Mouse (Mus musculus) v-Abl transformed pro-B cells (cell line): ENCODE data around the gene Entpd8.

Experiments used
- in situ Hi-C, 2 experiments: fragments of 400-800 bp; cut with MboI; formaldehyde crosslinking; loops; one replicate each; pipeline ENCODE4 v1.15.1; 2025; ENCODE audit not compliant: unreplicated experiment in 2 of 2

Entpd8 gene

GRCm38 (mm10) chr2:25080076-25080475 lies at the start of gene Entpd8:
Gene Entpd8, plus strand, starts transcription at chr2:25080304.
- in situ Hi-C loops: no loop called here

GRCm38 (mm10) chr2:25034994-25035393 lies 45.1 kb upstream of the Entpd8 start:
- in situ Hi-C loops: no loop called here

GRCm38 (mm10) chr2:25040089-25040488 lies 40.0 kb upstream of the Entpd8 start:
- in situ Hi-C loops: no loop called here

GRCm38 (mm10) chr2:25050921-25051320 lies 29.2 kb upstream of the Entpd8 start:
- in situ Hi-C loops: no loop called here

GRCm38 (mm10) chr2:25051450-25051849 lies 28.7 kb upstream of the Entpd8 start:
- in situ Hi-C loops: no loop called here

DNA sequence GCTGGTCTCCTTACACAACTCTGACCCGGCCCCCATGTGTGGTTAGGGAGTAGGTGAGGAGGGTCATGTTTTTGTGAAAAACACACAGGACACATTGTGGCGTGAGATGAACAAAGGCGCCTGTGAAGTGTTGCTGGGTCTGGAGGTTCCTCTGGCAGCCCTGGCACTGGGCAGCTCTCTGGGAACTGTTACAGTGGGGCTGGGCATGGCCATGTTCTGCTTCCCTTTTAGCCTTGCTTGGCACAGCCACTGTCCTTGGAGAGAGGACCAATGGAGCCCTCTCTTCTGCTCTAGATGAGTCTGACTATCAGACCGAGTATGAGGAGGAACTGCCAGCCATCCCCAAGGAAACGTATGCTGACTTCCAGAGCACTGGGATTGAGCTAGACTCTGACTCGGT lies 27.0 kb upstream of the Entpd8 start:
- in situ Hi-C loops: no loop called here

GRCm38 (mm10) chr2:25054221-25055067 lies 25.7 kb upstream of the Entpd8 start, which contains the start of gene Nsmf:
Gene Nsmf, plus strand, starts transcription at chr2:25054355.
- in situ Hi-C loops: no loop called here

- in situ Hi-C loops: no loop called here
These were observed 25.1 kb upstream of the Entpd8 start for GRCm38 (mm10) chr2:25055068-25055405.

DNA sequence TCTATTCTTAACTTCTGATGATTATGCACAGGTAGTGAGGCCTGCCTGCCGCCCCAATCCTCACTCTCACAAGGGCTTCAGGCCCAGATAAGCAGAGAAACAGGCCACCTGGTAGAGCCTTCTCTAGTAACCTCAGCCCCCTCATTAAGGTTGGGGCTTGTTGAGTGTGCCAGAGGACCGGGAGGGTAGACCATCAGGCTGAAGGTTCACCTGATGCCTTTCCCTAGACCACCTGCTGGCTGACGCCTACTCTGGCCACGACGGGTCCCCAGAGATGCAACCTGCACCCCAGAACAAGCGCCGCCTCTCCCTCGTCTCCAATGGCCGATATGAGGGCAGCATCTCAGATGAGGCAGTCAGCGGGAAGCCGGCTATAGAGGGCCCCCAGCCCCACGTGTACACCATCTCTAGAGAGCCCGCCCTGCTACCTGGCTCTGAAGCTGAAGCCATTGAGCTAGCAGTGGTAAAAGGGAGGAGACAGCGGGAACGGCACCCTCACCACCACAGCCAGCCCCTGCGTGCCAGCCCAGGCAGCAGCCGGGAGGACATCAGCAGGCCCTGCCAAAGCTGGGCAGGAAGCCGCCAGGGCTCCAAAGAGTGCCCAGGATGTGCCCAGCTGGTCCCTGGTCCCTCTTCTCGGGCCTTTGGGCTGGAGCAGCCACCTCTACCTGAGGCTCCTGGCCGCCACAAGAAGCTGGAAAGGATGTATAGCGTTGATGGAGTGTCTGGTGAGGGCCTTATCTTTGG lies 24.5 kb upstream of the Entpd8 start:
- in situ Hi-C loops: no loop called here

GRCm38 (mm10) chr2:25058926-25059325 lies 21.2 kb upstream of the Entpd8 start:
- in situ Hi-C loops: no loop called here

GRCm38 (mm10) chr2:25063523-25063922 lies 16.6 kb upstream of the Entpd8 start:
- in situ Hi-C loops: no loop called here

DNA sequence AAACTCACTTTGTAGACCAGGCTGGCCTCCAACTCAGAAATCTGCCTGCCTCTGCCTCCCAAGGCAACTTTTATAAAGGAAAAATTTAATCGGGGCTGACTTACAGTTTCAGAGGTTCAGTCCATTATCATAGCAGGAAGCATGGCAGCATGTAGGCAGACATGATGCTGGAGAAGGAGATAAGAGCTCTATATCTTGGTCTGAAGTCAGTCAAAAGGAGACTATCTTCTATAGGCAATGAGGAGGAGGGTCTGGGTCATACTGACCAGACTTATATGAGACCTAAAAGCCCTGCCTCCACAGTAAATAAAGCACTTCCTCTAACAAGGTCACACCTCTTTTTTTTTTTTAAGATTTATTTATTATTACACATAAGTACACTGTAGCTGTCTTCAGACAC lies 15.8 kb upstream of the Entpd8 start:
- in situ Hi-C loops: no loop called here

DNA sequence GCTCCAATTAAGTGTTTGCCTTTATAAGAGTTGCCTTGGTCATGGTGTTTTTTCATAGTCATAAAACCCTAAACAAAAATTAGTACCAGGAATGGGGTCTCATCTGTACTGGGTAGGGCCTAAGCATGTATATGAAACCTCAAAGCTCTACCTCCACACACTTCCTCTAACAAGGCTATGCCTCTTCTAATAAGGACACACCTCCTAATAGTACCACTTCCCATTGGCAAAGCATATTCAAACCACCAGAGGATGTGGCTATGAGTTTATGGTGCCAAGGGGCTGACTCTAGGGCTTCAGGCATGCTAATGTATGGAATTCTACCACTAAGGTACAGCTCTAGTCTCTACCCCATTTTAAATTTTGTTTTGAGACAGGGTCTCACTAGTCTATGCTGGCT lies 14.6 kb upstream of the Entpd8 start:
- in situ Hi-C loops: no loop called here

DNA sequence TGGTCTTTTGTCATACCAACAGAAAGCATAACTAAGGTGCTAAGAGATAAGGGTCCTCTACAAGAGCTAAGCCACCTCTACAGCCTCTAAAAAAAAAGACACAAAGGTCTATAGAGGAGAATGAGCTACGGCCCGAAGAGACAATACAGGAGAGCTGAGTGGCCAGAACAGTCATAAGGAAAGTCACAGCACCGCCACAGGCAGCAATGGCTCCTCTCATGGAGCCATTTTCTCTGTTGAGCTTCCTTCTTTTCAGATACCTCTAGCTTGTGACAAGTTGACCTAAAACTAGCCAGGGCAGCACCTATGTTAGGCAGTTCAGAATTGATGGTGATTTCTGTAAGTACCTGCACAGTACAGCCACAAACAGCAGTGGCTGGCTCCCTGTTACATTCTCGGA lies 13.6 kb upstream of the Entpd8 start:
- in situ Hi-C loops: no loop called here

- in situ Hi-C loops: no loop called here
These were observed 10.6 kb upstream of the Entpd8 start for GRCm38 (mm10) chr2:25069537-25069936.

DNA sequence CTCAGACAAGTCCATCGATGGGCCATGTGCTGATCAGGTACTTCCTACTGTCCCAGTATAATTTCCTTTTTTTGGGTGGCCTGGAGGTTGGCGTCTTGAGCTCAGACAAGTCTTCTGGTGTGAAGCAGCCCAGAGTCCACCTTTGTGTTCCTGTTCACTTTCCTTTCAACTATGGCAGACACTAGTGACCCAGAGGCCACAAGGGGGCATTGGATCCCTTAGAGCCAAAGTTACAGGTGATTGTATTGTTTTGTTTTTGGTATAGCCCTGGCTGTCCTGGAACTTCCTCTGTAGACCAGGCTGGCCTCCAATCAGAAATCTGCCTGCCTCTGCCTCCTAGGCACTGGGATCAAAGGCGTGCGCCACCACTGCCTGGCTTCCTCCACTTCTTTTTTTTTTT lies 7.7 kb upstream of the Entpd8 start:
- in situ Hi-C loops: no loop called here

DNA sequence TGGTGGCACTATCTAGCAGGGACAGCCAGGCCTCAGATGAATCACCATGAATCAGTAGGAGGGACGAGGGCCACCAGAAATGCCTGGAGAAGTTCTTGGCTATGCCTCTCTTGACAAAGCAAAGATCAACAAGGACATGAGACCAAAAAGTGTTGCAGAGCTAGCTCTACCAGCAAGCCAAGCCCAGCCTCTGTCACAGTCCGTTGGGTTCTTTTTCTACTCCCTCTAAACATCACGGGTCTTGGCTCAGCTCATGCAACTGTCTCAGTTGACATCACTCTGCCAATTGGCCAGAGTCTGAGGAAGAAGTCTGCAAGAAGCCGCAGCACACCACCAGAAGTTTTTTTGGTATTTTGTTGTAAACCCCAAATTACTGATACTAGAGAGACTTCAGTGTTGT lies 4.6 kb upstream of the Entpd8 start:
- in situ Hi-C loops: no loop called here

- in situ Hi-C loops: no loop called here
These were observed 1.1 kb upstream of the Entpd8 start for GRCm38 (mm10) chr2:25078967-25079366.

DNA sequence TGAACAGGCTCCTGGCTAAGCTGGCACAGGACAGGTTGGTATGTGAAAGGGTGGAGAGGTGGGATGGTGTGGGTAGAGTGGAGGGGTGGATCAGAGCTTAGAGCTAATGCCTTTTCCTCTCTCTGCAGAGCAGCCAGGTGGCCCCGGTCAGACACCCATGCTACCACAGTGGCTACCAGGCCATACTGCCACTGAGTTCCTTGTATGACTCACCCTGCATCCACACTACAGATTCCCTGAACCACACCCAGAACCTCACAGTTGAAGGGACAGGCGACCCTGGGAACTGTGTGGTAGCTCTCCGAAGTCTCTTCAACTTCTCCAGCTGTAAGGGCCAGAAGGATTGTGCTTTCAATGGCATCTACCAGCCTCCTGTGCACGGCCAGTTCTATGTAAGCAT lies 3.6 kb downstream of the Entpd8 start:
- in situ Hi-C loops: no loop called here

DNA sequence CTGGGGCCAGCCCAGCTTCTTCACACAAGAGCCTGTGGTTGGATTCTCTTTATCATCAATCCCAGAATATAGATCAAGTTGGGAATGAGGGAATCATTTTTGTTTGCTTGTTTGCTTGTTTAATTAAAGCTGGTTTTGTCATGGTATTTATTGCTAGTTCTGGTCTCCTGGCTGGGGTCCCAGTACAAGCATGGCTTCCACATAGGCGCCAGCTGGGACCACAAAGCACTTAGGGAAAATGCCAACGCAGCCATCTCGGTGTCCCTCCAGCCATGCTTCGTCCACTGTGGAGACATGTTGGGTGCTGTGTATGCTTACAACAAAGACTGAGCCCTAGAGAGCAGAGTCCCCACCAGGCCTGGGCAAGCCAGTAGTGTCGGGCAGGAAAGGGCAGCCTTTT lies 5.5 kb downstream of the Entpd8 start:
- in situ Hi-C loops: no loop called here

- in situ Hi-C loops: no loop called here
These were observed 7.7 kb downstream of the Entpd8 start for GRCm38 (mm10) chr2:25087842-25088241.

GRCm38 (mm10) chr2:25088636-25089035 lies 8.5 kb downstream of the Entpd8 start:
- in situ Hi-C loops: no loop called here
